Mouse (Mus musculus): ENCODE measurements around the gene Gm38392. TPM values are rescaled to one million over a fixed set of nuclear protein-coding genes. Genes with fewer than 3 reads are reported as not detected.

The Gm38392 gene
- not detected for polyA plus RNA-seq (2014; fragmentation: Illumina TruSeq; extraction: RNeasy Lipid Tissue Mini Kit (QIAGEN cat#74804); ENCODE audit: low read depth, low replicate concordance)

GRCm38 (mm10) chr3:88287110-88287509, at the start of gene Gm38392:
TSS of gene Gm38392 (minus strand) at chr3:88287210.

GRCm38 (mm10) chr3:88336058-88337013, 49.3 kb upstream of the Gm38392 start, which contains the start of the genes Tmem79 and Smg5:
TSS of gene Tmem79 (minus strand) at chr3:88336148.
TSS of gene Smg5 (plus strand) at chr3:88336260.

GRCm38 (mm10) chr3:88324951-88325405, 38.0 kb upstream of the Gm38392 start, which contains the start of gene Glmp:
TSS of gene Glmp (plus strand) at chr3:88325023.

GRCm38 (mm10) chr3:88296561-88297318, 9.7 kb upstream of the Gm38392 start, which contains the start of the genes Tsacc and Cct3:
TSS of gene Tsacc (minus strand) at chr3:88296999.
TSS of gene Cct3 (plus strand) at chr3:88297116.

GRCm38 (mm10) chr3:88254268-88254926, 32.6 kb downstream of the Gm38392 start, which contains the start of gene Rhbg:
TSS of gene Rhbg (minus strand) at chr3:88254709.

Other genes with a start within 250 kb of the Gm38392 start
- gene Gpatch4, start 244.1 kb downstream of the Gm38392 start, polyA plus RNA-seq (2014; fragmentation: Illumina TruSeq; extraction: RNeasy Lipid Tissue Mini Kit (QIAGEN cat#74804); ENCODE audit: low read depth, low replicate concordance), result 11.0 TPM
- 37.4 TPM for gene Naxe, start 228.7 kb downstream of the Gm38392 start, polyA plus RNA-seq (2014; fragmentation: Illumina TruSeq; extraction: RNeasy Lipid Tissue Mini Kit (QIAGEN cat#74804); ENCODE audit: low read depth, low replicate concordance)
- gene Ttc24, start 208.9 kb downstream of the Gm38392 start, polyA plus RNA-seq (2014; fragmentation: Illumina TruSeq; extraction: RNeasy Lipid Tissue Mini Kit (QIAGEN cat#74804); ENCODE audit: low read depth, low replicate concordance), result not detected
- 0.47 TPM for gene Iqgap3, start 205.2 kb downstream of the Gm38392 start, polyA plus RNA-seq (2014; fragmentation: Illumina TruSeq; extraction: RNeasy Lipid Tissue Mini Kit (QIAGEN cat#74804); ENCODE audit: low read depth, low replicate concordance)
- gene Mef2d, start 144.8 kb downstream of the Gm38392 start, polyA plus RNA-seq (2014; fragmentation: Illumina TruSeq; extraction: RNeasy Lipid Tissue Mini Kit (QIAGEN cat#74804); ENCODE audit: low read depth, low replicate concordance), result 17.6 TPM
- not detected for gene Rhbg, start 32.5 kb downstream of the Gm38392 start, polyA plus RNA-seq (2014; fragmentation: Illumina TruSeq; extraction: RNeasy Lipid Tissue Mini Kit (QIAGEN cat#74804); ENCODE audit: low read depth, low replicate concordance)
- gene Tsacc, start 9.8 kb upstream of the Gm38392 start, polyA plus RNA-seq (2014; fragmentation: Illumina TruSeq; extraction: RNeasy Lipid Tissue Mini Kit (QIAGEN cat#74804); ENCODE audit: low read depth, low replicate concordance), result 3.9 TPM
- gene Cct3, start 9.9 kb upstream of the Gm38392 start, polyA plus RNA-seq (2014; fragmentation: Illumina TruSeq; extraction: RNeasy Lipid Tissue Mini Kit (QIAGEN cat#74804); ENCODE audit: low read depth, low replicate concordance), result 157 TPM
- 2.6 TPM for gene Glmp, start 37.8 kb upstream of the Gm38392 start, polyA plus RNA-seq (2014; fragmentation: Illumina TruSeq; extraction: RNeasy Lipid Tissue Mini Kit (QIAGEN cat#74804); ENCODE audit: low read depth, low replicate concordance)
- 0.29 TPM for gene Tmem79, start 48.9 kb upstream of the Gm38392 start, polyA plus RNA-seq (2014; fragmentation: Illumina TruSeq; extraction: RNeasy Lipid Tissue Mini Kit (QIAGEN cat#74804); ENCODE audit: low read depth, low replicate concordance)
- gene Smg5, start 49.0 kb upstream of the Gm38392 start, polyA plus RNA-seq (2014; fragmentation: Illumina TruSeq; extraction: RNeasy Lipid Tissue Mini Kit (QIAGEN cat#74804); ENCODE audit: low read depth, low replicate concordance), result 21.1 TPM
- gene Paqr6, start 77.4 kb upstream of the Gm38392 start, polyA plus RNA-seq (2014; fragmentation: Illumina TruSeq; extraction: RNeasy Lipid Tissue Mini Kit (QIAGEN cat#74804); ENCODE audit: low read depth, low replicate concordance), result not detected
- gene Bglap3, start 85.5 kb upstream of the Gm38392 start, polyA plus RNA-seq (2014; fragmentation: Illumina TruSeq; extraction: RNeasy Lipid Tissue Mini Kit (QIAGEN cat#74804); ENCODE audit: low read depth, low replicate concordance), result not detected
- not detected for gene Bglap2, start 91.5 kb upstream of the Gm38392 start, polyA plus RNA-seq (2014; fragmentation: Illumina TruSeq; extraction: RNeasy Lipid Tissue Mini Kit (QIAGEN cat#74804); ENCODE audit: low read depth, low replicate concordance)
- gene Bglap, start 97.3 kb upstream of the Gm38392 start, polyA plus RNA-seq (2014; fragmentation: Illumina TruSeq; extraction: RNeasy Lipid Tissue Mini Kit (QIAGEN cat#74804); ENCODE audit: low read depth, low replicate concordance), result not detected
- gene Pmf1, start 123.1 kb upstream of the Gm38392 start, polyA plus RNA-seq (2014; fragmentation: Illumina TruSeq; extraction: RNeasy Lipid Tissue Mini Kit (QIAGEN cat#74804); ENCODE audit: low read depth, low replicate concordance), result 3.0 TPM
- 21.4 TPM for gene Slc25a44, start 137.9 kb upstream of the Gm38392 start, polyA plus RNA-seq (2014; fragmentation: Illumina TruSeq; extraction: RNeasy Lipid Tissue Mini Kit (QIAGEN cat#74804); ENCODE audit: low read depth, low replicate concordance)
- gene Sema4a, start 174.0 kb upstream of the Gm38392 start, polyA plus RNA-seq (2014; fragmentation: Illumina TruSeq; extraction: RNeasy Lipid Tissue Mini Kit (QIAGEN cat#74804); ENCODE audit: low read depth, low replicate concordance), result 2.4 TPM
- gene Lmna, start 222.7 kb upstream of the Gm38392 start, polyA plus RNA-seq (2014; fragmentation: Illumina TruSeq; extraction: RNeasy Lipid Tissue Mini Kit (QIAGEN cat#74804); ENCODE audit: low read depth, low replicate concordance), result 4.2 TPM
- gene Mex3a, start 245.2 kb upstream of the Gm38392 start, polyA plus RNA-seq (2014; fragmentation: Illumina TruSeq; extraction: RNeasy Lipid Tissue Mini Kit (QIAGEN cat#74804); ENCODE audit: low read depth, low replicate concordance), result 2.4 TPM

All from adrenal gland, adult 10 weeks (tissue).